Mouse (Mus musculus) CD8-positive naive resting alpha-beta T cell, adult 2 months (primary cell): ENCODE data around the gene Gm28053.

ENCODE experiments used
- DNase-seq, 2 experiments: peaks; one replicate each; pipeline ENCODE4 v3.0.0; 2022; ENCODE audit warnings: low read depth in 2 of 2, low spot score in 2 of 2

The Gm28053 gene

GRCm38 (mm10) chr6:48689320-48689719 is 29.1 kb upstream of the Gm28053 start:
- DNase-seq, result no peak

- no peak for DNase-seq
Observed at GRCm38 (mm10) chr6:48692962-48693361, 25.4 kb upstream of the Gm28053 start.

- DNase-seq, result no peak
Observed at GRCm38 (mm10) chr6:48696830-48697554, 21.4 kb upstream of the Gm28053 start.

- DNase-seq, result no peak
Observed at GRCm38 (mm10) chr6:48697555-48697930, 20.9 kb upstream of the Gm28053 start.

GRCm38 (mm10) chr6:48698066-48698856 is 20.1 kb upstream of the Gm28053 start:
- DNase-seq, result no peak

- no peak for DNase-seq
Observed at GRCm38 (mm10) chr6:48698888-48699287, 19.5 kb upstream of the Gm28053 start.

GRCm38 (mm10) chr6:48700251-48701075 is 17.9 kb upstream of the Gm28053 start:
- DNase-seq, result no peak

GRCm38 (mm10) chr6:48702146-48702545 is 16.3 kb upstream of the Gm28053 start:
- no peak for DNase-seq

GRCm38 (mm10) chr6:48702601-48703000 is 15.8 kb upstream of the Gm28053 start:
- DNase-seq, result no peak

GRCm38 (mm10) chr6:48704146-48704545 is 14.3 kb upstream of the Gm28053 start:
- no peak for DNase-seq

GRCm38 (mm10) chr6:48706130-48706529 is 12.3 kb upstream of the Gm28053 start:
- DNase-seq, result peak in 1 of 2 experiments; percentile 34

- DNase-seq, result no peak
Observed at GRCm38 (mm10) chr6:48720326-48720725, 1.9 kb downstream of the Gm28053 start.

- DNase-seq, result no peak
Observed at GRCm38 (mm10) chr6:48723468-48723867, 5.1 kb downstream of the Gm28053 start.

- peak; percentile 69 to 75 for DNase-seq
Observed at GRCm38 (mm10) chr6:48725476-48725875, 7.1 kb downstream of the Gm28053 start.

- peak; percentile 66 to 73 for DNase-seq
Observed at GRCm38 (mm10) chr6:48727761-48728160, 9.4 kb downstream of the Gm28053 start.

- DNase-seq, result peak; percentile 83
Observed at GRCm38 (mm10) chr6:48732864-48733304, 14.5 kb downstream of the Gm28053 start.

GRCm38 (mm10) chr6:48733660-48734059 is 15.3 kb downstream of the Gm28053 start:
- DNase-seq, result no peak

GRCm38 (mm10) chr6:48737053-48737452 is 18.6 kb downstream of the Gm28053 start:
- no peak for DNase-seq

GRCm38 (mm10) chr6:48737688-48738087 is 19.3 kb downstream of the Gm28053 start:
- no peak for DNase-seq

- DNase-seq, result peak; percentile 73 to 78
Observed at GRCm38 (mm10) chr6:48738961-48739779, 20.8 kb downstream of the Gm28053 start, which contains the start of gene Gimap1. Gimap1 (plus strand) TSS chr6:48739054.

GRCm38 (mm10) chr6:48739780-48740055 is 21.3 kb downstream of the Gm28053 start:
- DNase-seq, result no peak
